Mouse (Mus musculus) small intestine, adult 2 months (tissue): ENCODE data around the gene Npepps. TPM values are rescaled to one million over a fixed set of nuclear protein-coding genes. Genes with fewer than 3 reads are reported as not detected.
"Not testable (repeated sequence)": the region's sequence is repeated elsewhere in the genome, so short reads cannot be mapped to it uniquely, and the experiment has no call there.

Experiments used
- H3K27ac ChIP-seq: fragments of 200-500 bp; 2 replicates; pipeline ENCODE4 v1.5.1; 2012; ENCODE audit warnings: low read depth, low read length, control low read depth, inconsistent platforms; ENCODE audit not compliant: insufficient read depth
- H3K27me3 ChIP-seq: fragments of 200-500 bp; 2 replicates; pipeline ENCODE4 v1.6.1; 2012; ENCODE audit warnings: mild to moderate bottlenecking, moderate library complexity, low read length, inconsistent platforms; ENCODE audit not compliant: control insufficient read depth, insufficient read depth
- H3K36me3 ChIP-seq: fragments of 200-500 bp; 2 replicates; pipeline ENCODE4 v1.6.1; 2012; ENCODE audit warnings: mild to moderate bottlenecking, low read length, control low read depth, inconsistent platforms; ENCODE audit not compliant: control insufficient read depth, insufficient read depth
- H3K4me1 ChIP-seq: fragments of 200-500 bp; 2 replicates; pipeline ENCODE4 v1.6.1; 2012; ENCODE audit warnings: low read length, inconsistent platforms, mixed read lengths; ENCODE audit not compliant: control insufficient read depth, insufficient read depth, insufficient read length
- H3K4me3 ChIP-seq: fragments of 200-500 bp; 2 replicates; pipeline ENCODE4 v1.5.1; 2012; ENCODE audit warnings: low read depth, mild to moderate bottlenecking, control low read depth, inconsistent platforms, low read length, moderate library complexity
- CTCF ChIP-seq: fragments of 200-500 bp; IDR thresholded peaks from 2 replicates; pipeline ENCODE4 v1.5.1; 2012; ENCODE audit warnings: low read depth, mild to moderate bottlenecking, control low read depth, inconsistent platforms, low read length, moderate library complexity, mixed read lengths; ENCODE audit not compliant: insufficient replicate concordance, insufficient read length; ENCODE audit errors: extremely low read depth
- POLR2A ChIP-seq: fragments of 200-500 bp; IDR thresholded peaks from 2 replicates; pipeline ENCODE4 v1.6.1; 2012; ENCODE audit warnings: low read depth, mild to moderate bottlenecking, control low read depth, inconsistent platforms, low read length, moderate library complexity
- WGBS: fragments of 180-500 bp; shearing (Covaris S2); methylation state at CpG from one replicate; pipeline ENCODE4 v1.1.7; 2018; 5-methylcytosine and 5-hydroxymethylcytosine counted together
- polyA plus RNA-seq: library from polyadenylated mRNA; depleted of rRNA; stranded (reverse); fragments of >200 nt; gene quantifications from 2 replicates; pipeline ENCODE4 v1.2.3, GENCODE M21; 2012

Gene Npepps
- polyA plus RNA-seq, 1 experiment: 27.3 TPM

GRCm38 (mm10) chr11:97190992-97191391 is 89.4 kb downstream of the Npepps start:
- Histone ChIP-seq H3K36me3 (no peaks in the 10 kb centered on the region), H3K27ac (0 out of 2 replicates have a peak overlapping the region, but pooled peaks have one; percentile 34), H3K27me3 (no peaks in the 10 kb centered on the region), H3K4me1 (no peaks in the 10 kb centered on the region; the same call in 1 of the 2 replicates), H3K4me3 (no peak overlapping the region)
- 77% methylated on average over 6 of the region's 6 CpGs for WGBS
- TF ChIP-seq POLR2A (no peak), CTCF (no peak)

- not testable (repeated sequence) for H3K27me3 ChIP-seq, H3K4me1 ChIP-seq, H3K4me3 ChIP-seq, H3K27ac ChIP-seq, H3K36me3 ChIP-seq
- 84% methylated on average over 6 of the region's 6 CpGs for WGBS
Observed at GRCm38 (mm10) chr11:97189645-97190044, 90.8 kb downstream of the Npepps start.

GRCm38 (mm10) chr11:97189231-97189630 is 91.2 kb downstream of the Npepps start:
- Histone ChIP-seq H3K27ac (no peak overlapping the region), H3K36me3 (peaks cover 9% of the 10 kb centered on the region), H3K4me1 (no peaks in the 10 kb centered on the region; the same call in 1 of the 2 replicates), H3K27me3 (no peaks in the 10 kb centered on the region), H3K4me3 (no peak overlapping the region)
- WGBS: 25% methylated on average over 3 of the region's 3 CpGs
- TF ChIP-seq POLR2A: no peak
- TF ChIP-seq CTCF: no peak

- peak overlapping the region; percentile 91 for H3K27ac ChIP-seq
- H3K36me3 ChIP-seq: peaks cover 10% of the 10 kb centered on the region
- WGBS: under 1% methylated on average over 15 of the region's 15 CpGs
- TF ChIP-seq CTCF (no peak), POLR2A (no peak)
- H3K4me3 ChIP-seq: peak overlapping the region; percentile 66
- H3K4me1 ChIP-seq: no peaks in the 10 kb centered on the region; the same call in 1 of the 2 replicates
- H3K27me3 ChIP-seq: no peaks in the 10 kb centered on the region
Observed at GRCm38 (mm10) chr11:97188643-97188955, 91.8 kb downstream of the Npepps start.

- WGBS: under 1% methylated on average over 90 of the region's 101 CpGs
Observed at GRCm38 (mm10) chr11:97187764-97188642, 92.4 kb downstream of the Npepps start, which contains the start of gene Kpnb1. Kpnb1 (minus strand) TSS chr11:97187881.

GRCm38 (mm10) chr11:97186947-97187763 is 93.3 kb downstream of the Npepps start:
- H3K27me3 ChIP-seq: no peaks in the 10 kb centered on the region
- no peaks in the 10 kb centered on the region; the same call in 1 of the 2 replicates for H3K4me1 ChIP-seq
- TF ChIP-seq CTCF (no peak), POLR2A (peak; percentile 21; the same call in 1 of the 2 replicates)
- H3K27ac ChIP-seq: peak overlapping the region; percentile 68
- WGBS: 1% methylated on average over 42 of the region's 74 CpGs
- peaks cover 24% of the 10 kb centered on the region for H3K36me3 ChIP-seq
- peak overlapping the region; percentile 87 for H3K4me3 ChIP-seq

More at GRCm38 (mm10) chr11:97187764-97188642, 92.4 kb downstream of the Npepps start, which contains the start of gene Kpnb1:
- H3K4me1 ChIP-seq: no peaks in the 10 kb centered on the region; the same call in 1 of the 2 replicates
- peaks cover 16% of the 10 kb centered on the region for H3K36me3 ChIP-seq
- no peaks in the 10 kb centered on the region for H3K27me3 ChIP-seq
- H3K27ac ChIP-seq: peak within 1 kb of the TSS; percentile 91
- TF ChIP-seq POLR2A (peak; percentile 51), CTCF (no peak)
- peak within 1 kb of the TSS; percentile 87 for H3K4me3 ChIP-seq
